Mouse (Mus musculus): ENCODE data around the gene Aplp2. TPM values are rescaled to one million over a fixed set of nuclear protein-coding genes. Genes with fewer than 3 reads are reported as not detected.

Aplp2 gene
- 240 and 278 TPM in 2 replicates for polyA plus RNA-seq (2014; fragmentation: Nextera tagmentation; extraction: Ambion mirVana)

- H3K4me1 ChIP-seq (replicated peaks; ENCODE audit: control insufficient read depth, insufficient read depth, low read length): no peaks in the 10 kb centered on the region
- peak within 1 kb of the TSS; percentile 93 for H3K27ac ChIP-seq (ENCODE audit: low read depth, low read length)
- no peaks in the 10 kb centered on the region for H3K9me3 ChIP-seq (ENCODE audit: control insufficient read depth, low read length)
- H3K4me2 ChIP-seq (replicated peaks; ENCODE audit: low read depth, low read length): peak within 1 kb of the TSS; percentile 73
- H3K27me3 ChIP-seq (ENCODE audit: control insufficient read depth, insufficient read depth, low read length): no peaks in the 10 kb centered on the region
- ATAC-seq (ENCODE audit: low FRiP score) (peak; percentile 99), DNase-seq (ENCODE audit: low spot score) (peak; percentile 98)
- under 1% methylated on average over 63 of the region's 63 CpGs for WGBS
- H3K36me3 ChIP-seq (ENCODE audit: control insufficient read depth, insufficient read depth, low read length): no peaks in the 10 kb centered on the region
- peak within 1 kb of the TSS; percentile 89 for H3K4me3 ChIP-seq (ENCODE audit: low read depth, low read length)
- H3K9ac ChIP-seq (ENCODE audit: low read depth, low read length): peak within 1 kb of the TSS; percentile 92
Measured at GRCm38 (mm10) chr9:31211690-31212499, at the start of gene Aplp2. Aplp2 (minus strand) TSS chr9:31211815.

- Histone ChIP-seq H3K4me2 (replicated peaks; ENCODE audit: low read depth, low read length) (no peak overlapping the region), H3K9me3 (ENCODE audit: control insufficient read depth, low read length) (no peaks in the 10 kb centered on the region), H3K4me1 (replicated peaks; ENCODE audit: control insufficient read depth, insufficient read depth, low read length) (no peaks in the 10 kb centered on the region), H3K27me3 (ENCODE audit: control insufficient read depth, insufficient read depth, low read length) (no peaks in the 10 kb centered on the region), H3K4me3 (ENCODE audit: low read depth, low read length) (no peak overlapping the region), H3K9ac (ENCODE audit: low read depth, low read length) (no peak overlapping the region), H3K27ac (ENCODE audit: low read depth, low read length) (no peak overlapping the region), H3K36me3 (ENCODE audit: control insufficient read depth, insufficient read depth, low read length) (no peaks in the 10 kb centered on the region)
- 75% methylated on average over 4 of the region's 4 CpGs for WGBS
- DNase-seq (ENCODE audit: low spot score): no peak
- no peak for ATAC-seq (ENCODE audit: low FRiP score)
Measured at GRCm38 (mm10) chr9:31260219-31260618, 48.6 kb upstream of the Aplp2 start.

GRCm38 (mm10) chr9:31258237-31258636 lies 46.6 kb upstream of the Aplp2 start:
- 80% methylated on average over 3 of the region's 3 CpGs for WGBS
- no peak for ATAC-seq (ENCODE audit: low FRiP score)
- H3K4me2 ChIP-seq (replicated peaks; ENCODE audit: low read depth, low read length): no peak overlapping the region

GRCm38 (mm10) chr9:31255953-31256352 lies 44.3 kb upstream of the Aplp2 start:
- H3K27ac ChIP-seq (ENCODE audit: low read depth, low read length): no peak overlapping the region
- no peak overlapping the region for H3K9ac ChIP-seq (ENCODE audit: low read depth, low read length)
- H3K36me3 ChIP-seq (ENCODE audit: control insufficient read depth, insufficient read depth, low read length): no peaks in the 10 kb centered on the region
- WGBS: 87% methylated on average over 7 of the region's 7 CpGs
- no peak overlapping the region for H3K4me2 ChIP-seq (replicated peaks; ENCODE audit: low read depth, low read length)
- no peak overlapping the region for H3K4me3 ChIP-seq (ENCODE audit: low read depth, low read length)
- H3K27me3 ChIP-seq (ENCODE audit: control insufficient read depth, insufficient read depth, low read length): no peaks in the 10 kb centered on the region
- no peaks in the 10 kb centered on the region for H3K9me3 ChIP-seq (ENCODE audit: control insufficient read depth, low read length)
- no peak for ATAC-seq (ENCODE audit: low FRiP score)
- no peak for DNase-seq (ENCODE audit: low spot score)
- H3K4me1 ChIP-seq (replicated peaks; ENCODE audit: control insufficient read depth, insufficient read depth, low read length): no peaks in the 10 kb centered on the region

More at GRCm38 (mm10) chr9:31258237-31258636, 46.6 kb upstream of the Aplp2 start:
- Histone ChIP-seq H3K27me3 (ENCODE audit: control insufficient read depth, insufficient read depth, low read length) (no peaks in the 10 kb centered on the region), H3K4me1 (replicated peaks; ENCODE audit: control insufficient read depth, insufficient read depth, low read length) (no peaks in the 10 kb centered on the region), H3K36me3 (ENCODE audit: control insufficient read depth, insufficient read depth, low read length) (no peaks in the 10 kb centered on the region), H3K9me3 (ENCODE audit: control insufficient read depth, low read length) (no peaks in the 10 kb centered on the region), H3K27ac (ENCODE audit: low read depth, low read length) (no peak overlapping the region), H3K9ac (ENCODE audit: low read depth, low read length) (no peak overlapping the region), H3K4me3 (ENCODE audit: low read depth, low read length) (no peak overlapping the region)
- no peak for DNase-seq (ENCODE audit: low spot score)

GRCm38 (mm10) chr9:31254697-31255004 lies 43.0 kb upstream of the Aplp2 start:
- WGBS: 94% methylated on average over 7 of the region's 7 CpGs

GRCm38 (mm10) chr9:31253866-31254696 lies 42.5 kb upstream of the Aplp2 start:
- no peak overlapping the region for H3K4me2 ChIP-seq (replicated peaks; ENCODE audit: low read depth, low read length)
- WGBS: 69% methylated on average over 11 of the region's 11 CpGs
- no peak for ATAC-seq (ENCODE audit: low FRiP score)
- DNase-seq (ENCODE audit: low spot score): no peak
- no peak overlapping the region for H3K9ac ChIP-seq (ENCODE audit: low read depth, low read length)
- H3K9me3 ChIP-seq (ENCODE audit: control insufficient read depth, low read length): no peaks in the 10 kb centered on the region
- H3K4me1 ChIP-seq (replicated peaks; ENCODE audit: control insufficient read depth, insufficient read depth, low read length): no peaks in the 10 kb centered on the region
- H3K36me3 ChIP-seq (ENCODE audit: control insufficient read depth, insufficient read depth, low read length): no peaks in the 10 kb centered on the region
- H3K27me3 ChIP-seq (ENCODE audit: control insufficient read depth, insufficient read depth, low read length): no peaks in the 10 kb centered on the region
- no peak overlapping the region for H3K4me3 ChIP-seq (ENCODE audit: low read depth, low read length)
- no peak overlapping the region for H3K27ac ChIP-seq (ENCODE audit: low read depth, low read length)

More at GRCm38 (mm10) chr9:31254697-31255004, 43.0 kb upstream of the Aplp2 start:
- H3K4me3 ChIP-seq (ENCODE audit: low read depth, low read length): no peak overlapping the region
- no peak overlapping the region for H3K9ac ChIP-seq (ENCODE audit: low read depth, low read length)
- H3K36me3 ChIP-seq (ENCODE audit: control insufficient read depth, insufficient read depth, low read length): no peaks in the 10 kb centered on the region
- H3K27ac ChIP-seq (ENCODE audit: low read depth, low read length): no peak overlapping the region
- DNase-seq (ENCODE audit: low spot score) (no peak), ATAC-seq (ENCODE audit: low FRiP score) (no peak)
- no peaks in the 10 kb centered on the region for H3K9me3 ChIP-seq (ENCODE audit: control insufficient read depth, low read length)
- H3K27me3 ChIP-seq (ENCODE audit: control insufficient read depth, insufficient read depth, low read length): no peaks in the 10 kb centered on the region
- no peak overlapping the region for H3K4me2 ChIP-seq (replicated peaks; ENCODE audit: low read depth, low read length)
- no peaks in the 10 kb centered on the region for H3K4me1 ChIP-seq (replicated peaks; ENCODE audit: control insufficient read depth, insufficient read depth, low read length)

GRCm38 (mm10) chr9:31253311-31253734 lies 41.7 kb upstream of the Aplp2 start:
- no peaks in the 10 kb centered on the region for H3K36me3 ChIP-seq (ENCODE audit: control insufficient read depth, insufficient read depth, low read length)
- no peaks in the 10 kb centered on the region for H3K27me3 ChIP-seq (ENCODE audit: control insufficient read depth, insufficient read depth, low read length)
- no peak overlapping the region for H3K27ac ChIP-seq (ENCODE audit: low read depth, low read length)
- no peaks in the 10 kb centered on the region for H3K9me3 ChIP-seq (ENCODE audit: control insufficient read depth, low read length)
- no peak overlapping the region for H3K9ac ChIP-seq (ENCODE audit: low read depth, low read length)
- peak; percentile 21 for DNase-seq (ENCODE audit: low spot score)
- H3K4me1 ChIP-seq (replicated peaks; ENCODE audit: control insufficient read depth, insufficient read depth, low read length): no peaks in the 10 kb centered on the region
- H3K4me3 ChIP-seq (ENCODE audit: low read depth, low read length): no peak overlapping the region
- ATAC-seq (ENCODE audit: low FRiP score): no peak
- H3K4me2 ChIP-seq (replicated peaks; ENCODE audit: low read depth, low read length): no peak overlapping the region
- WGBS: 57% methylated on average over 10 of the region's 10 CpGs

- DNase-seq (ENCODE audit: low spot score): no peak
- 77% methylated on average over 10 of the region's 10 CpGs for WGBS
Measured at GRCm38 (mm10) chr9:31252182-31252799, 40.7 kb upstream of the Aplp2 start.

More at GRCm38 (mm10) chr9:31252182-31252799, 40.7 kb upstream of the Aplp2 start:
- H3K4me2 ChIP-seq (replicated peaks; ENCODE audit: low read depth, low read length): no peak overlapping the region
- H3K27ac ChIP-seq (ENCODE audit: low read depth, low read length): no peak overlapping the region
- no peaks in the 10 kb centered on the region for H3K4me1 ChIP-seq (replicated peaks; ENCODE audit: control insufficient read depth, insufficient read depth, low read length)
- no peaks in the 10 kb centered on the region for H3K9me3 ChIP-seq (ENCODE audit: control insufficient read depth, low read length)
- no peak overlapping the region for H3K9ac ChIP-seq (ENCODE audit: low read depth, low read length)
- no peaks in the 10 kb centered on the region for H3K27me3 ChIP-seq (ENCODE audit: control insufficient read depth, insufficient read depth, low read length)
- no peak overlapping the region for H3K4me3 ChIP-seq (ENCODE audit: low read depth, low read length)
- no peaks in the 10 kb centered on the region for H3K36me3 ChIP-seq (ENCODE audit: control insufficient read depth, insufficient read depth, low read length)
- ATAC-seq (ENCODE audit: low FRiP score): no peak
